Mouse (Mus musculus) adrenal gland, adult (tissue): ENCODE data around the gene Gm11595.
"Not testable (repeated sequence)": the region's sequence is repeated elsewhere in the genome, so short reads cannot be mapped to it uniquely, and the experiment has no call there.

Source experiments
- DNase-seq, 2 experiments: peaks; one replicate each; pipeline ENCODE4 v3.0.0; 2022 to 2023; ENCODE audit warnings: low spot score in 1 of 2; ENCODE audit not compliant: inconsistent age in 2 of 2

Gene Gm11595

DNA sequence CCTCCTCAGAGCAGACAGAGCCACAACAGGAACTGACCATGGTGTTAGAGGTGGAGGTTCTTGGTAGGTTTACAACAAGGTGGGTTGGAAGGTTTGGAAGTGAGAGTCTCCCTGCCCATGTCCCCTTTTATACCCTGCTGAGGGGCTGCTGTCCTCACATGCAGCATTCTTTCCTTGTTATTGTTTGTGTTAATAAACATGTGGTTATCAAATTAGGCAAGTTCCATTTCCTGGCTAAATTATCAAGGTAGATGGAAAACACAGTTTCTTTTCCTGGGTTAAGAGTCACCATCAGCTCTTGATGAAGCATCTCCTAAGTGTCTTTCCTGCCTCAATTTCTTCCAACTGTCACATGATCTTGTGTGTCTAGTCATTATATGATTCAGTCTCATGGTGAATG lies at the start of gene Gm11595:
Gene Gm11595, minus strand, starts transcription at position 101 of the 400 bp plus-strand sequence.
- DNase-seq, result not testable (repeated sequence)

GRCm38 (mm10) chr11:99815566-99815965 lies 42.9 kb upstream of the Gm11595 start, which contains the start of gene Gm11564:
Gene Gm11564, minus strand, starts transcription at chr11:99815666.
- DNase-seq, result not testable (repeated sequence)

DNA sequence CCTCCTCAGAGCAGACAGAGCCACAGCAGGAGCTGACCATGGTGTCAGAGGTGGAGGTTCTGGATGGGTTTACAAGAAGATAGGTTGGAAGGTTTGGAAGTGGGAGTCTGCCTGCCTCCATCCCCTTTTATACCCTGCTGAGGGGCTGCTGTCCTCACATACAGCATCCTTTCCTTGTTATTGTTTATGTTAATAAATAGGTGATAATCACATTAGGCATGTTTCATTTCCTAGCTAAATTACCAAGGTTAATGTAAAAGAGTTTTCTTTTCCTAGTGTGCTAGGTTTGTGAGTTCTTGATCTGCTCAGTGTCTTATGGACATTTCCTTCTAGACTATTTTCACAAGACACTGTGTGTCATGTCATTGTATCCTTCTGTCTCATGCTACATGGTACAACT lies 37.1 kb upstream of the Gm11595 start, which contains the start of gene Krtap4-13:
Gene Krtap4-13, minus strand, starts transcription at position 101 of the 400 bp plus-strand sequence.
- DNase-seq, result peak in 1 of 2 experiments; percentile 1

GRCm38 (mm10) chr11:99804346-99804745 lies 31.6 kb upstream of the Gm11595 start, which contains the start of gene Gm11554:
Gene Gm11554, minus strand, starts transcription at chr11:99804446.
- DNase-seq, result not testable (repeated sequence)

DNA sequence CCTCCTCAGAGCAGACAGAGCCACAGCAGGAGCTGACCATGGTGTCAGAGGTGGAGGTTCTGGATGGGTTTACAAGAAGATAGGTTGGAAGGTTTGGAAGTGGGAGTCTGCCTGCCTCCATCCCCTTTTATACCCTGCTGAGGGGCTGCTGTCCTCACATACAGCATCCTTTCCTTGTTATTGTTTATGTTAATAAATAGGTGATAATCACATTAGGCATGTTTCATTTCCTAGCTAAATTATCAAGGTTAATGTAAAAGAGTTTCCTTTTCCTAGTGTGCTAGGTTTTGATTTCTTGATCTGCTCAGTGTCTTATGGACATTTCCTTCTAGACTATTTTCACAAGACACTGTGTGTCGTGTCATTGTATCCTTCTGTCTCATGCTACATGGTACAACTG lies 26.1 kb upstream of the Gm11595 start, which contains the start of gene Gm11569:
Gene Gm11569, minus strand, starts transcription at position 101 of the 400 bp plus-strand sequence.
- not testable (repeated sequence) for DNase-seq

DNA sequence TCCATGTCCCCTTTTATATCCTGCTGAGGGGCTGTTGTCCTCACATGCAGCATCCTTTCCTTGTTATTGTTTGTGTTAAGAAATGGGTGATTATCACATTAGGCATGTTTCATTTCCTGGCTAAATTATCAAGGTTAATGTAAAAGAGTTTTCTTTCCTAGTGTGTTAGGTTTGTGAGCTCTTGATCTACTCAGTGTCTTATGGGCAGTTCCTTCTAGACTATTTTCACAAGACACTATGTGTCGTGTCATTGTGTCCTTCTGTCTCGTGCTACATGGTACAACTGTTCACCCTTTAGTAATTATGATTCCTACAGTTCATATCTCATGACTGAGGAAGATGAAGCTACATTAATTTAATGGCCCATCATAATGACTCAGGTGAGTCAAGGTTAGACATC lies 20.7 kb upstream of the Gm11595 start, which contains the start of gene Gm11596:
Gene Gm11596, minus strand, starts transcription at position 101 of the 400 bp plus-strand sequence.
- no peak for DNase-seq

- not testable (repeated sequence) for DNase-seq
Observed at GRCm38 (mm10) chr11:99784900-99785299, 12.2 kb upstream of the Gm11595 start, which contains the start of gene Krtap4-9. Gene Krtap4-9, plus strand, starts transcription at chr11:99785200.

DNA sequence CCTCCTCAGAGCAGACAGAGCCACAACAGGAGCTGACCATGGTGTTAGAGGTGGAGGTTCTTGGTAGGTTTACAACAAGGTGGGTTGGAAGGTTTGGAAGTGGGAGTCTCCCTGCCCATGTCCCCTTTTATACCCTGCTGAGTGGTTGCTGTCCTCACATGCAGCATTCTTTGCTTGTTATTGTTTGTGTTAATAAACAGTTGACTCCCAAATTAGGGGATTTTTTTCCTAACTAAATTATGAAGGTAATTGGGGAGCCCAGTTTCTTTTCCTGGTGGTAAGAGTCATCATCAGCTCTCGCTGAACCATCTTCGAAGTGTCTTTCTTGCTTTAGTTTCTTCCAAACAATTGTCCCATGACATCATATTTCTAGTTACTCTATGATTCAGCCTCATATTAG lies 7.9 kb upstream of the Gm11595 start, which contains the start of gene Krtap4-8:
Gene Krtap4-8, minus strand, starts transcription at position 101 of the 400 bp plus-strand sequence.
- DNase-seq, result no peak

DNA sequence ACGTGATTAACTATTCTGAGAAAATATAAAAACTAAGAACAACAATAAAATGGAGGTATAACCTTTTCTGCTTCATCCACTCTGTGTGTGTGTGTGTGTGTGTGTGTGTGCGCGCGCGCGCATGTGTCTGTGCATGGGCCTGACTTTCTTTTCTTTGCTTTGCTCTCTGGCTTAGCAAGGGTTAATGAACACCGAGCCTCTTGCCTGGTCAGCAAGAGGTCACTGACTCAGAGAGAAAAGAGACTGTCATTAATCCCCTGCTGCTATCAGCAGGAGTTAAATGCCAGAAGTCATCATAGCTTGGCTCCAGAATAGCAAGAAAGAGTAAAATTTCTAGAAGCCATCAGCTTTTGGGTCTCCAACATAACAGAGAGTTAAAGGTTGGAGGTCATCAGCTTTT lies 5.7 kb upstream of the Gm11595 start:
- DNase-seq, result no peak

DNA sequence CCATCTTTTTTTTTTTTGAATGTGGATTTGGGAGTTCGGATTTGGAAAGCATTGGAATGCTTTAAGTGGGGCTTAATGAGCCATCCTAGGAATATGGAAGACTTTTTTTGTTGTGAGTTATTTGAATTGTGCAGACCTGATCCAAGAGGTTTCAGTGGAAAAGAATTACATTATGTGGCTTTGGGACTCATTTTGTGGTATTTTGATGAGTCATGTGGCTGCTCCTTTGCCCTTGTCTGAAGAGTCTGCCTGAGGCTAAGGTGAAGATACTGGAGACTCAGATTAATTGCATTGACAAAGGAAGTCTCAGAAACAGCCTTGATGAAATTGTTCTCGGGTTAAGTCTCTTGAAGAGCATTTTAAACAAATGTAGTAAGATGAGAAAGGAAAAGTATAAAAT lies 4.3 kb downstream of the Gm11595 start:
- no peak for DNase-seq

DNA sequence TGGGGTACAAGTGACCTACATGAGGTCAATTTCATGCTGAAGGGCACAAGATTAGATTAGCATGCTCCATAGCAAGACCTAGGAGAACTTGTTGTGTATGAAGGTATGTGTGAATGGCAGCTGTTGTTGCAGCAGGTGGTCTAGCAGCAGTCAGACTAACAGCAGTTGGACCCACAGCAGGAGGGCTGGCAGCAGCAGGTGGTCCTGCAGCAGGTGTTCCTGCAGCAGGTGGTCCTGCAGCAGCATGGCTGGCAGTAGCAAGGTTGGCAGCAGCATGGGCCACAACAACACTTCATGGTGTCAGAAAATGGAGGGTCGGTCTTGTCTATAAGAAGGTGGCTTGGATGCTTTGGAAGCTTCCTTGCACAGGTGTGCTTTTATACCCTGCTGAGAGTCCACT lies 13.8 kb downstream of the Gm11595 start:
- no peak for DNase-seq

- no peak for DNase-seq
Observed at GRCm38 (mm10) chr11:99743985-99744384, 28.7 kb downstream of the Gm11595 start.

DNA sequence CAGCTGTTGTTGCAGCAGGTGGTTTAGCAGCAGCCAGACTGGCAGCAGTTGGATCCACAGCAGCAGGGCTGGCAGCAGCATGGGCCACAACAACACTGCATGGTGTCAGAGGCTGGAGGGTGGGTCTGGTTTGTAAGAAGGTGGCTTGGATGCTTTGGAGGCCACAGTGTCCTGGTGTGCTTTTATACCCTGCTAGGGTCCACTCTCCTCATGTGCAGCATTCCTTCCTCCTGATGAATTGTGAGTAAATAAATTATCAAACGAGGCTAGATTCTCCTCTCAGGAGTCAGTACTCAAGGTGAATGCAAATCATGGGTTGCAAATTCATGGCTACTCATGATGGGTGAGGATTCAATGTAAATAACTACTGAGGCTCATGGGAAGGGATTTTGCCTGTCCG lies 38.5 kb downstream of the Gm11595 start, which contains the start of gene Gm14180:
Gene Gm14180, minus strand, starts transcription at position 101 of the 400 bp plus-strand sequence.
- DNase-seq, result no peak

- no peak for DNase-seq
Observed at GRCm38 (mm10) chr11:99724061-99724460, 48.7 kb downstream of the Gm11595 start.
